Mouse (Mus musculus): ENCODE data around the gene Olfr692.

DNA sequence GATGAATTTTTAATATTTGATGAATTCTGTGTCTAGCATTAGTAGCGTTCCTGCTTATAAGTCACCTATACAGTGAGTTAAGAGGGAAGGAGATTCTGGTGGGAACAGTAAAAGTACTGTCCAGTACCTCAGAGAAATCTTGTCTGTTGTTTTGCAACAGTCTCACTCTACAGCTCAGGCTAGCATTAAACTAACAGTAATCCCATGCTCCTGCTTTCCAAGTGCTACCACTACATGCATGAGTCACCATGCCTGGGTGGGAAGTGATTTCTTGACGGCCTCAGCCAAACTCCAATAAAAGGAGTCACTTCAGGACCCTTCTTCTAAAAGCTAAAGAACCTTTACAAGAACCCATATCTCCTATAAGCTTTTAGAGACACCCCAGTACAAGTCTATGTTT, 6.3 kb upstream of the Olfr692 start:
- TF ChIP-seq CTCF (IDR thresholded peaks at IDR 0.05; ENCODE audit: control insufficient read depth, insufficient read depth, low read length) (no peak), POLR2A (IDR thresholded peaks at IDR 0.05; ENCODE audit: borderline replicate concordance, control insufficient read depth, low read depth, low read length) (no peak)
